Mouse (Mus musculus): ENCODE measurements around the gene Taok2. TPM values are rescaled to one million over a fixed set of nuclear protein-coding genes. Genes with fewer than 3 reads are reported as not detected.

The Taok2 gene
- polyA plus RNA-seq, 1 experiment: 12.9 TPM

DNA sequence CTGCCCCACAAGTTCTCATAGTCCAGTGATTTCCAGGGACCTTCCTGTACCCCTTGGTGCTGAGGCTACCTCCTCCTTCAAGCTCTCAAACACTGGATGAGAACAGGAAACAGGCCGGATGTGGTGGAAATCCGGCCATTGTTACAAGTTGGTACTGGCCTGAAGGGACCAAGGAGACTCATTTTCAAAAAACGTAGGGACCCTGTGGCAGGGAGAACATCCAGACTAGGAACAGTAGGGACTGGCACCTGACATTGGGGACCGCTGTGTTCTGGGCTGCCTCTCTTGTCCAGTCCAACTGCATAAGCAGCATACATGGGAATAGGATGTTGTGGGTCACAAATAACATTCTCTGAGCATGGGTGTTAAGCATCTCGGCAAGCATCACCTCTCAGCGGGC is 3.5 kb downstream of the Taok2 start:
- H3K9me3 ChIP-seq (ENCODE audit: control insufficient read depth, low read length): no peaks in the 10 kb centered on the region
- peaks cover 66% of the 10 kb centered on the region for H3K36me3 ChIP-seq (ENCODE audit: control insufficient read depth)
- no peaks in the 10 kb centered on the region for H3K27me3 ChIP-seq (ENCODE audit: control insufficient read depth)
- no peak overlapping the region for H3K4me3 ChIP-seq (replicated peaks)
- TF ChIP-seq GATA1 (IDR thresholded peaks at IDR 0.05; ENCODE audit: low read length) (no peak), TAL1 (IDR thresholded peaks at IDR 0.05; ENCODE audit: low read length) (no peak)
- H3K4me1 ChIP-seq (ENCODE audit: control insufficient read depth): peaks cover 45% of the 10 kb centered on the region

DNA sequence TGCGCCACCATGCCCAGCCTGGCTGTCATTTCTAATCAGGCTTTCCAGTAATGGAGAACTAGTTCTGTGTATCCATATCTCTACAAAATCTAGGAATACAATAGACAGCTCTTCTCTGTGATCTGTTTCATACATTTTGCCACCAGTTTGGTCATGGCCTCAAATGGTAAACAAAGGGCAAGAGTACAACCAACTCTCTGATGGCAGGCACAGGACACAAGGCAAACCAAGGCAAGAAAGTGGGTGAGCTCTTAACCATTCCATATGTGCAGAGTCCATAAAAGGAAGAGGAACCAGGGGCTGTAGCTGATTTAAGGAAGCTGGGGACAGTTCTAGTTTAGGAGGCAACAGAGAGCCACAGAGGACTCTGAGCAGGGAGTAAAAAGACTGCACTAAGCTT is 7.3 kb downstream of the Taok2 start:
- Histone ChIP-seq H3K27me3 (ENCODE audit: control insufficient read depth) (no peaks in the 10 kb centered on the region), H3K36me3 (ENCODE audit: control insufficient read depth) (peaks cover 99% of the 10 kb centered on the region), H3K4me1 (ENCODE audit: control insufficient read depth) (peaks cover 14% of the 10 kb centered on the region), H3K9me3 (ENCODE audit: control insufficient read depth, low read length) (no peaks in the 10 kb centered on the region), H3K4me3 (replicated peaks) (no peak overlapping the region)
- TF ChIP-seq TAL1 (IDR thresholded peaks at IDR 0.05; ENCODE audit: low read length): no peak
- TF ChIP-seq GATA1 (IDR thresholded peaks at IDR 0.05; ENCODE audit: low read length): no peak

DNA sequence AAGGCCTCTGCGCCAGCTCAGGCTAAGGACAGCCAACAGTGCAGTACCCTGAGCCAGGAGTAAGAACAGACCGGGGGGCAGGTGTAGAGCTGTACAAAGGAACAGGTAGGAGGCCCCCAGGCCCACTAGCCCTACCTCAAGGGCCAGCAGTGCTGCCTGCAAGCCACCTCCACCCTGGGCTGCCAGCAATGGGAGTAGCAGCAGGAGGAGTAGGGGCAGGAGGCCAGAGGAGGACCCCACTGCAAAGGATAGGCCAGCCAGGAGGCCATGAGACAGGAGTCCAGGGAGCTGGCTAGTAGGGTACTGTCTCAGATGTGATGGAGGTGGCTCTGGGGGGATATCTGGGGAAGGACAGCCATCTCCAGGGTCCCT is 14.0 kb downstream of the Taok2 start:
- H3K36me3 ChIP-seq (ENCODE audit: control insufficient read depth): peaks cover 100% of the 10 kb centered on the region
- no peak overlapping the region for H3K4me3 ChIP-seq (replicated peaks)
- H3K4me1 ChIP-seq (ENCODE audit: control insufficient read depth): peaks cover 3% of the 10 kb centered on the region
- TF ChIP-seq TAL1 (IDR thresholded peaks at IDR 0.05; ENCODE audit: low read length): no peak
- no peak for TF ChIP-seq GATA1 (IDR thresholded peaks at IDR 0.05; ENCODE audit: low read length)
- H3K27me3 ChIP-seq (ENCODE audit: control insufficient read depth): no peaks in the 10 kb centered on the region
- no peaks in the 10 kb centered on the region for H3K9me3 ChIP-seq (ENCODE audit: control insufficient read depth, low read length)

DNA sequence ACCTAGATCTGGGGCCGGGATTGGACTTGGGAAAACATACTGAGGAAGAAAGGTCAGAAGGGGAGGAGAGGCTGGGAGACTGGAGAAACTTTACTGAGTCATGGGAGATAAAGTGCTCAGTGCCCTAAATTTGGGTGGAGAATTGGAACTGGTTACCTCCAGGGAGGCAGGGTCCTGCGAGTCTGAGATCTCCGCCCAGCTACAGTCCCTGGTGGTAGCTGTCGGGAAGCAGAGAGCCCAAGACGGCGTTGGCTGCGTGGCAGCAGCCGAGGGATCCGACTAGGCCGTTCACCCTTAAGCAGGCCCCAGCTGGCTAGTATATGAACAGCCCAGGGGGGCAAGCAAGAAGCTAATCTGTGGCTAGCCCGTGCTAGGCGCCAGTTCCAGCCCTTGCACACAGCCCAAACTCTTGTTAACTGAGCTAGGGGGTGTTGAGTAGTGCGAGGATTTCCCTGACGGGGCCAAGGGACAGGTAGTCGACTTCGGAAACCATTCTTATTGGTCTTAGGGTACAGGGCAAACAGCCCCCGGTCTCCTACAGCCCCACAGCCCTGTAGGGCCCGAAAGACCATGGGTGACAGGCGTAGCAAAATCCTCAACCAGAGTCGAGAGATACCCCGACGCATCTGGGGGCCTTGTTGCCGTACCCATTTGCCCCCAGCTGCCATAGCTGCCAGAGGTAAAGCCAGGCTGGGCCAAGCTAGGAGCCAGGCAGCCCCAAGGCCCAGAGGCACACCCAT is 14.6 kb downstream of the Taok2 start:
- TF ChIP-seq TAL1 (IDR thresholded peaks at IDR 0.05; ENCODE audit: low read length) (no peak), GATA1 (IDR thresholded peaks at IDR 0.05; ENCODE audit: low read length) (no peak)
- H3K9me3 ChIP-seq (ENCODE audit: control insufficient read depth, low read length): no peaks in the 10 kb centered on the region
- peaks cover 3% of the 10 kb centered on the region for H3K4me1 ChIP-seq (ENCODE audit: control insufficient read depth)
- H3K36me3 ChIP-seq (ENCODE audit: control insufficient read depth): peaks cover 100% of the 10 kb centered on the region
- no peaks in the 10 kb centered on the region for H3K27me3 ChIP-seq (ENCODE audit: control insufficient read depth)
- H3K4me3 ChIP-seq (replicated peaks): no peak overlapping the region

DNA sequence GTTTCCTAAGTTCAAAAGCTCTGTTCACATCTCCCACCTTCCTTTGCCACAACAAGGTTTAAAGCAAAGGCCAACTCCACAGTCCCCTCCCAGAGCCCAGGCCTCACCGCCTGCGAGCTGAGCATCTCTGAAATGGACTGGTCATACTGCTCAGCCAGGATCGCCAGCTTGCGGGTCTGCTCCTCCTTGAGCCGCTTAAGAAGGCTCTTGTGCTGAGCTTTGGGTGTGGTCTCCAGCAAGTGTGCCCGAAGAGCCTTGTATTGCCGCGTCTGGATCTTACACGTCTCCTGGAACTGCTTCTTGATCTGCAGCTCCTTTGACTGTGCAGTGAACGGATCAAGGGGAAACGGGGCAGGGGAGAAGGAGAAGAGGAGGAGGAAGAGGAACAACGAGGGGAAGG is 16.5 kb downstream of the Taok2 start:
- peaks cover 100% of the 10 kb centered on the region for H3K36me3 ChIP-seq (ENCODE audit: control insufficient read depth)
- H3K27me3 ChIP-seq (ENCODE audit: control insufficient read depth): no peaks in the 10 kb centered on the region
- H3K4me1 ChIP-seq (ENCODE audit: control insufficient read depth): peaks cover 21% of the 10 kb centered on the region
- TF ChIP-seq GATA1 (IDR thresholded peaks at IDR 0.05; ENCODE audit: low read length) (no peak), TAL1 (IDR thresholded peaks at IDR 0.05; ENCODE audit: low read length) (no peak)
- H3K4me3 ChIP-seq (replicated peaks): no peak overlapping the region
- H3K9me3 ChIP-seq (ENCODE audit: control insufficient read depth, low read length): peaks cover 3% of the 10 kb centered on the region; the same call in 1 of the 2 replicates

DNA sequence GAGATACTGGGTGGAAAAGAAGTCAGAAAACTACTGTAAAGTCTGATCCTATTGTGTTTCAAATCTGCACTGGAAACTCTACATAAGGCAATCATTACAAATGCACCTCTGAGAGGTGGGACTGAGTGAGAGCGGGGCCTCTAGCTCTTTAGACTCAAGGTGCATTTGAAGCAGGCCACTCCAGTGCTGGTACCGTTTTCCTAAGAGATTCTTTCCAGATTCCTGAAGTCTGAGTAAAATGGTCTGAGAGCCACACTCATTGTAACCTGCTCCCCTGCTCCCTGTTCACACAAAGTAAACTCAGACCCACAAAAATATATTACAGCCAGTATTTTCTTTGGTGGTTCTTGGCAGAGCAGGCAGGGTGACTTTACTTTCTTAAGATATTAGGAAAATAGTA is 17.0 kb downstream of the Taok2 start:
- Histone ChIP-seq H3K27me3 (ENCODE audit: control insufficient read depth) (no peaks in the 10 kb centered on the region), H3K9me3 (ENCODE audit: control insufficient read depth, low read length) (peaks cover 3% of the 10 kb centered on the region; the same call in 1 of the 2 replicates), H3K4me3 (replicated peaks) (no peak overlapping the region), H3K4me1 (ENCODE audit: control insufficient read depth) (peaks cover 26% of the 10 kb centered on the region), H3K36me3 (ENCODE audit: control insufficient read depth) (peaks cover 97% of the 10 kb centered on the region)
- TF ChIP-seq TAL1 (IDR thresholded peaks at IDR 0.05; ENCODE audit: low read length): no peak
- no peak for TF ChIP-seq GATA1 (IDR thresholded peaks at IDR 0.05; ENCODE audit: low read length)

DNA sequence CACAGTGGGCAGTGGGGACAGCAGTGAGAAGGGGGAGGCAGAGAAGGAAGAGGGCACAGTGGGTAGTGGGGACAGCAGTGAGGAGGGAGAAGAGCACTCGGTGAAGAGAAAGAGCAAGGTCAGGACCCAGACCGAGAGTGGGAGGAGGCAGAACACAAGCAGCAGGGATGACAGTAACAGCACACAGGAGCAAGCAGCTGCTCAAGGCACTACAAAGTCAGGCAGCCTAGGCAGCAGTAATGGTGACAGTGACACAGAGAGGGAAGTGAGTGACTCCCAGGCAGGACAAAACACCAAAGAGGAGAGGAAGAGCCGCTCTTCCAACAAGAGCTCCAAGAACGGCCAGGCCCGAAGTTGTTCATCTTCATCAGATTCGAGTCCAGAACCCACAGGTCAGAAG is 20.7 kb downstream of the Taok2 start:
- Histone ChIP-seq H3K4me1 (ENCODE audit: control insufficient read depth) (peaks cover 38% of the 10 kb centered on the region), H3K9me3 (ENCODE audit: control insufficient read depth, low read length) (peaks cover 3% of the 10 kb centered on the region; the same call in 1 of the 2 replicates), H3K36me3 (ENCODE audit: control insufficient read depth) (peaks cover 79% of the 10 kb centered on the region), H3K27me3 (ENCODE audit: control insufficient read depth) (no peaks in the 10 kb centered on the region), H3K4me3 (replicated peaks) (peak overlapping the region; percentile 75)
- TF ChIP-seq TAL1 (IDR thresholded peaks at IDR 0.05; ENCODE audit: low read length): no peak
- TF ChIP-seq GATA1 (IDR thresholded peaks at IDR 0.05; ENCODE audit: low read length): no peak

DNA sequence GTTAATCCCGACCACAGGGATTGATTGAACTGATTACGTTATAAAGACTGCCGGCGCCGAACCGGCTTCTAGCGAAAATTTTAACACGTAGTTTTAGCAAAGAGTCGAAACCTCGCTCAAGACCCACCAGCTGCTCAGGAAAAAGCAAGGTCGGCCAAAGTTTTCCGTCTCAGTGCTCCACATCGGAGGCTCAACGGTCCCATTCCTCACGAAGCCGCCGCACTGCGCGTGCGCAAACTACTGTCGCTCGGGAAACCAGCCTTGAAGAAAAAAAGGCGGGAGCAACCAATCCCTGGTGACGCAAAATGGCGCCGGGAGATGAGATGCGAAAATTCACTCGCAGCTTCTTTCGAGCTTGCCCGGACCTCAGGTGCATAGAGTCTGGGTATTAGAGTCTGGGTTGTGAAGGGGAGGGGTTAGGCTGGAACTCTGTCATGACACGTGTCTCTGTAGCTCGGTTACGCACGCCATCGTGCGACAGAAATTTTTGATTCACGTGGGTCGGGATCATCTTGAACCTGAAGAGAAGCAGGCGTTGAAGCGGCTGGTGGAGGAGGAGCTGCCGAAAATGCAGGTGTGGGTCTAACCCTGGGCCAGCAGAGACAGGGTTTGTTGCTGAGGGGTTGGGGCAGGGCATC is 22.2 kb downstream of the Taok2 start, which contains the start of gene Ino80e:
Ino80e (minus strand) TSS at position 231 of the 638 bp plus-strand sequence.
- Histone ChIP-seq H3K9me3 (ENCODE audit: control insufficient read depth, low read length) (peaks cover 3% of the 10 kb centered on the region; the same call in 1 of the 2 replicates), H3K4me1 (ENCODE audit: control insufficient read depth) (peaks cover 43% of the 10 kb centered on the region), H3K36me3 (ENCODE audit: control insufficient read depth) (peaks cover 79% of the 10 kb centered on the region), H3K27me3 (ENCODE audit: control insufficient read depth) (no peaks in the 10 kb centered on the region), H3K4me3 (replicated peaks) (peak within 1 kb of the TSS; percentile 75)
- TF ChIP-seq GATA1 (IDR thresholded peaks at IDR 0.05; ENCODE audit: low read length): no peak
- no peak for TF ChIP-seq TAL1 (IDR thresholded peaks at IDR 0.05; ENCODE audit: low read length)

DNA sequence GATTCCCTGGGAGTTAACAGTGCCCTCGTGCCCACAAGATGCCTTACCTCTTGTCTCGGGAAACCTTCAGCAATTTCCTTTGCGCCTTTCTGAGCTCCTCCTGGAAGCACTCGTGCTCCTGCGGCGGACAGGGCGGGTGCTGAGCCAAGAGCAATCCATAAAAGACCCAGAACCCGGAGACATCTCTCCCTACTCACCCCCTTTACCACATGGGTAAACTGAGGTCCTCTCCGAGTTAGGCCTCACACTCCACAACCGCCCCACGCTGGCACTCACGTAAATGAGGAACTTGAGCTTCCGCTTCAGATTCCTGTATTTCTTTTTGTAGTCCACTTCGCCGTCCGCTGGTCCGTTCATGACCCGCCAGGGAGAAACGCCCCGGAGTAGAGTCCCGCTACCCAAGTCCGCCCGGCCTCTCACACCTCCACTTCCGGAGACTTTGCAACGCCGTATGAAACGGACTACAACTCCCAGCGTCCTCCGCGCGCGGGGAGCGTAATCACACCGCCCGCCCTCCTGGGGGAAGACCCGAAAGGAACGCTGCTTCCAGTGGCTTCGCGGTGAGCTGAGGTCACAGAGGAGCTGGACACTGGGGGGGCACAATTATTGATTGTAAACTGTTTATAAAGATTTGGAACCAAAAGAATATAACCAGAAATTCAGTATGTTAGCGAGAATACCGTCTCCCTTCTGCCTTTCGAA is 22.9 kb downstream of the Taok2 start, which contains the start of gene Hirip3:
Hirip3 (plus strand) TSS at position 544 of the 702 bp plus-strand sequence.
- Histone ChIP-seq H3K4me1 (ENCODE audit: control insufficient read depth) (peaks cover 45% of the 10 kb centered on the region), H3K36me3 (ENCODE audit: control insufficient read depth) (peaks cover 79% of the 10 kb centered on the region), H3K9me3 (ENCODE audit: control insufficient read depth, low read length) (peaks cover 3% of the 10 kb centered on the region; the same call in 1 of the 2 replicates), H3K27me3 (ENCODE audit: control insufficient read depth) (no peaks in the 10 kb centered on the region), H3K4me3 (replicated peaks) (peak within 1 kb of the TSS; percentile 75)
- TF ChIP-seq GATA1 (IDR thresholded peaks at IDR 0.05; ENCODE audit: low read length) (no peak), TAL1 (IDR thresholded peaks at IDR 0.05; ENCODE audit: low read length) (no peak)

All from erythroblast, embryonic 14.5 days (primary cell).